Mouse (Mus musculus) cerebellum, adult 11-12 months (tissue): Measurements from ENCODE around the gene Lrrc8e.
"Not testable (repeated sequence)": the region's sequence is repeated elsewhere in the genome, so short reads cannot be mapped to it uniquely, and the experiment has no call there.

Experiments used
- DNase-seq: peaks from one replicate; pipeline ENCODE4 v3.0.0; 2022

Gene Lrrc8e

DNA sequence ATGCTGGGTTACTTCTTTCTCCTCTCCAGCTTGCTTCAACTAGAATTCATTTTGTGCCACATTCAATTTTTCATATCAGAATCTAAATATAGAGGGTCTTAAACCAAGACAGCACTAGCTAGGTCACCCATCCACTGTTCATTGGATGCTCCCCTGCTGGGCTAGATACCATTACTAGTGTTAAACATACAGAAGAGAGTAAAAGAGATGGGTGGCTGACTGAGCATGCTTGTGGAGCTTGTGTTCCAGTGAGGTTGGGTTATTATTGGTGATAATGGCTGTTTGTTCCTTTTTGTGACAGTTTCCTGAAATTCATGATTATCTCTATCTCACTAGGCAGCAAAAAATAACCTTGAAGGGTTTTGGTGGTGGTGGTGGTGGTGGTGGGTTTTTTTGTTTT lies 4.6 kb upstream of the Lrrc8e start:
- DNase-seq, result no peak

DNA sequence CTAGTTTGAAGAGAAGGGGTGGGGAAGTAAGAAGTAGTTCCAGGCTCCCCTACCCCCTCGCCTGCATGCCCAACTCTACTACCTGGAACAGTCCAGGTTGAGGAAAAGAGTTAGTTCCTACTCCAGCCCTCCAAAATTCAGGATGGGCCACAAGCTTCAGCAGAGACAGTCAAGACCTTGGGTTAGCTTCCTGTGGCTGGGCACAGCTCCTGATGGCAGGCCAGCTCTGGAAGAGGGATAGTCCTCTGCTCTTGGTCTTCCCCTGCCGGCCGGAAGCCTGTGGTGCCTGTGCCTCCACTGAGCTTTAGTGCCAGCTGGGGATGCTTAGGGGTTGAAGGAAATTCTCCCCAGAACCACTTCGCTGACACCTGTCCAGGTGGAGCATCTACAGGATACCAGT lies 304 bp upstream of the Lrrc8e start:
- no peak for DNase-seq

DNA sequence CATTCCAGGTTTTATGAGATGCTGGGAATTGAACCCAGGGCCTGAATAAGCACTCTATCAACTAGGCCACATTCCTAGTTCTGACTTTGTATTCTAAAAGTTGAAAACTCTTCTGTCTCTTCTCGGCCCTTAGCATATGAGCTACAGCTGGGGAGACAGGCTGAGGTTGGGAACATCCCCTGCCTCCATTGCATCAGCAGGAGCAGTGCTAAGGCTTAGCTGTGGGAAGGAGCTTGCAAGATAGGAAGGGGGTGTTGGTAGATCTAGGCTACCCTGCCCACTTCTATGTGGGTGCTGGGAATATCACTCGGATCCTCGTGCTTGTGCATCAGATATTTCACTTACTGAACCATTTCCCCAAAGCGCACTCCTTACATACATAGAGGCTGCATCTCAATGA lies 1.3 kb downstream of the Lrrc8e start:
- no peak for DNase-seq

DNA sequence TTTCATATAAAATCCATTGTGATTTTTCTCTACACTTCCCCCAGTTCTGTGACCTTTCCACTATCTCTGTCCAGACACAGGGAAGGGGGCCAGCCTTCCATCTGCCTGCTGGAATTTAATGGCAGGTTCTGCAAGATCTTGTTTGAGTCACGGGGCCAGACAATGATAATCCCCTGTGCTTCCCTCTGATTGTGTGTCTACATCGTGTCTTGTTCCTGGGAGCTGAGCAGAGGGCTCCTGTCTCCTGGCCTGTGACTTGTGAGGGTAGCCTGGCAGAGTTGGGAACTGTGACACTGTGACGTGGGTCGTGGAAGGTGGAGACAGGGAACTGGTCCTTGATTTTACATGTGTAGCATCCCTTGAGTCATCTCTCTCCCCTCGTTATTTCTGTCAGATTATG lies 3.2 kb downstream of the Lrrc8e start:
- no peak for DNase-seq

DNA sequence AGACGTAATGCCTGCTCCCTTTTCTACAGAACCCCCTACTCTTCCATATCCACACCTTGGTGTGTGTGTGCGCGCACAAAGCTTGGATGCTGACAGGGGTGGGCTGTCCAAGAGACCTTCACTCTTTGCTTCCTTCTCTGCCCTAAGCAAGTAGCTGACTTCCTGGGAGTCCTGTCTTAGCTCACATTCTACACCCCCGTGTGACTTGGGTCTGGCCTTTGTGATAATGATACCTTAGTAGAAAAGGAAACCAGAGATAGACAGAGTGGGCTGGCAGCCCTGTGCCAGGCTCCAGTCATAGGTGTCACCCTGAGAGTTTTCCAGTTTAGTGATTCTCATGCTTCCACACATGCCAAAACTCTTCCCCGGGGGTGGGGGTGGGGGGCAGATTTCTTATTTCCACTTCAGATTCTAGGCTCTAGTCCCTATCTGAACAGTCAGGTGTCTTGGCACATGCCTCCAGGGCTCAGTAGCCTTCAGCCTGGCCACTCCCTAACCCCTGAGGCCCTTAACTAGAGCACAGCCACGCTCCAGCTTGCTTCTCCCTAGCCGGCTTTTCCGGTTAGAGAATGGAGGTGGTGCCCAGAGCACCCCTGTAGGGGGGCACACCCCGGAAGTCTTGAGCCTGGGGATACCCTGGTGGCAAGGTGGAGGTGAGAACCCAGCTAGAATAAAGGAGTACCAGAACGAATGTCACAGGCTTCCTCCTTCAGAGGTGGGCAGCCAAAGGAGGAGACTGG lies 4.2 kb downstream of the Lrrc8e start:
- DNase-seq, result no peak

DNA sequence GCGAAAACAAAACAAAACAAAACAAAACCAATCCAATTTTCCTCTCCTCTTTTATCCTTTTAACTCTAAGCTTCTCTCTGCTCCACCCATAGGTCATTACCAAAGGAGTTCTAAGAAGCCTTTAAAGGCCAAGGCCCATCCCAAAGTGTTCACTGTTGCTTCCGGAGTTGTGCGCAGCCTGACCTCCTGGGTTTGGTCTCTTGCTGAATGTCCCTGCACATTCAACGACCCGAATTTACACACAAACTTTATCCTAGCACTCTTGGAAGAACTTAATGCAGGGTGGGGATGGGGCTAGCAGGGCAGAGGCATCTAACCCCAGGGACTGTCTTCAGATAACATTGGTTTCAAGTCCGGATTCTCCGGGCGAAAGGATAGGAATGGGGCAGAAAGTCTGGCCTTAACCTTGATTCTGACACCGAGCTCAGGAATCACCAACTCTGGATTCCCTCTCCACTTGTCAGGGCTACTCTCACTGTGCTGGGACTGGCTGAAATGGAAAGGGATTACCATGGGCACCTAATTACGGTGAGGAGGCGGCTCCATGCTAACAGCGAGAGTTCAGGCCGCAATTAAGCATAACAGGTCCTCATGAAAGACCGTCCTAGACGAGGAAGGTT lies 11.3 kb downstream of the Lrrc8e start:
- DNase-seq, result no peak

DNA sequence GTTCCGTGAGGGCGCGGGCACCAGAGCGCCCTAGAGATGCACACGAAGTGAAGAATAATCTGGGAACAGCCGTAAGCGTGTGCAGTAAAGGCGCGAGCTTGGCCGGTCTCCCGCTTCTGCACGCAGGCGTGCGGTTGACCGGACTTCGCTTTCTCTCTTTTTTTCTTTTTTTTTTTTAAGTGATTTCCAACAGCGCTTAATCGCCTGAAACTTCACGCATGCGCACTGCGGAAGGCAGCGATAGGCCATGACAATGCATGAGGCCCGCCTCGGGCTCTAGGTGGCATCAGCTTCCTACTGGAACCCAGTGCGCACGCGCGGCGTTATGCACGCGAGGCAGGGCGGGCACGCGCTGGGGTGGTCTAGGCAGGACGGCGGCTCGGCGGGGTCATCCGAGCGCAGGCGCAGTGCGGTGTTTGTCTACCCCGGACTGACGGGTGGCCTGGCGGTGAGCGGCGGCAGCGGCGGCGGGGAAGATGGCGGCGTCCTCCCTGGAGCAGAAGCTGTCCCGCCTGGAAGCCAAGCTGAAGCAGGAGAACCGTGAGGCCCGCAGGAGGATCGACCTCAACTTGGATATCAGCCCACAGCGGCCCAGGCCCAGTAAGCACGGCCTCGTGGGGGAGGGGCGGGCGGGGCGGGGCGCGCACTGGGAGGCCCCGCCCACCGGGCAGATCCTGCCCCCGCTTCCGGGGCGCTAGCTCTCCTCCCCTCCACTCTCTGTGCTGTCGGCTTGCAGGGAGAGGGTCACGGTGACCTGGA lies 12.0 kb downstream of the Lrrc8e start, which contains the start of the genes Map2k7 and Gm49320:
Gene Map2k7, plus strand, starts transcription at position 307 of the 759 bp plus-strand sequence.
Gene Gm49320, plus strand, starts transcription at position 432 of the 759 bp plus-strand sequence.
- DNase-seq, result peak; percentile 100

DNA sequence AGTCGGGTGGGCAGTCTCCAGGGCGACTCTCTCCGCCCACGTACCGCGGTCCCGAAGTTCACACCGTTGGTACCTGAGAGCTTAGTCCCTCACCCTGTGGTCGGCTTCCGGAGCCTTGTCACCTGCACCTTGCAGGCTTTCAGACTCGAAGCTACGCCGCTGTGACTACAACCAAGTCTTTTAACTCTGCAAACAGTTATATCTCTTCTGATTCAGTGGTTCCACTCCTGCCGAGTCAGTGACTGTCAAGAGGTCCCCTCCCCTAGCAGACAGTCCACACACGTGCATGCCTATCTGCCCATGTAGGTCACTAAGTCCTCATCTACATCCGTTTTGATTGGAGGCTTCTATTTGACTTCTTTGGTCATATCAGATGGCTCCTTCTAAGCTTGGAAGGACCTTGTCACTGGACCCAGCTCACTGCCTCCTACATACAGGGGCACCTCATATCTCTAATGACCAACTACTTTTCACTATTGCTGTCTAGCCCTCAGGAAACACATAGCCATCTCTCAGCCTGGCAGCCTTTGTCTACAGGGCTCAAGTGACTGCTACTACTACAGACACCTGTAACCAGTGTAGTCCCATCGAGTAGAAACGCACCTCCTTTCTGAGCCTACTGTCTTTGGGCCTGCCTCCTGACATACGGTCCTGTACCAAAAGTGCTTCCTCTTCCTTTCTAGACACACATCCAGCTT lies 12.7 kb downstream of the Lrrc8e start:
- no peak for DNase-seq

DNA sequence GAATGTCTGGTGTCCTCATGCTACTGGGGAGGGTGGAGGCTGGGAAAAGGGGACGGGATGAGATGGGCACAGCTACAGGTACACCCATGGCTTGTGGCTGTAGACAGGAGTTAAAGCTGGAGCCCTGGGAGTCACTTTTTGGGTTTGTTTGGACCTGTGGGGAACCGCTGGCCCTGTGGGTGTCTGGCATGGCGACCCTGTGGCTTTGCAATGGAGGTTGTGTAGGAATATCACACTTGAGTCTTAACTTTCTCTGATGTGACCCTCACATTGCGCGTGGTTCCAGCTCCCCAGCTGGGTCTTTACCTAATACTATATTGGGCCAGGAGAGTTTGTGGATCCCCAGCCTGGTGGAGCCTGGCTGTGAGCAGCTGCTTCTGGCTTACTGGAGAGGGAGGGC lies 18.4 kb downstream of the Lrrc8e start:
- DNase-seq, result no peak

DNA sequence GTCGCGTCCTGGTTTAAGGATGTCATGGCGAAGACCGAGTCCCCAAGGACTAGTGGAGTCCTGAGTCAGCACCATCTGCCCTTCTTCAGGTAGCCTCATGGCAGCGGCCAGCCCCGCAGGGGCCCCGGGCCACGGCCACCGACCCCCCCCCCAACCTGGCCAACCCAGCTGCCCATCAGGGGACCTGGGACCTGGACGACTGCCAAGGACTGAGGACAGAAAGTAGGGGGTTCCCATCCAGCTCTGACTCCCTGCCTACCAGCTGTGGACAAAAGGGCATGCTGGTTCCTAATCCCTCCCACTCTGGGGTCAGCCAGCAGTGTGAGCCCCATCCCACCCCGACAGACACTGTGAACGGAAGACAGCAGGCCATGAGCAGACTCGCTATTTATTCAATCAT lies 19.1 kb downstream of the Lrrc8e start:
- peak; percentile 26 for DNase-seq

DNA sequence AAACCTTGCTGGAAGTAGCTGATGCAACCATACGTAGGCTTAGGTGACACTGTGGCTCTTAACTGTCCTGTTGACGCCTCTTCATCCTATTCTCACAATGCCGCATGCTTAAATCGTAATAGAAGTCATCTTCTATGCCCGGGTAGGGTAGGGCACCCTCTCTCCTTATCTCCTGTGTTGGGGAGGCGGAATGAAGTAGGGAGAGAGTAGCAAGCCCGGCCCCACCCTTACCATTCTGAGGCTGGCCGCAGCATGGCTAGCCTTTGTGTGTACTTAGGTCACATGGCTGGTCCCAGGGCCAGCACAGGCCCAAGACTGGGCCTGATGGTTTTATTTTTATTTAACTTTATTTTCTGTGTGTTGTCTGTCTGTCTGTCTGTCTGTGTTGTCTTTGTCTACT lies 20.6 kb downstream of the Lrrc8e start:
- no peak for DNase-seq

DNA sequence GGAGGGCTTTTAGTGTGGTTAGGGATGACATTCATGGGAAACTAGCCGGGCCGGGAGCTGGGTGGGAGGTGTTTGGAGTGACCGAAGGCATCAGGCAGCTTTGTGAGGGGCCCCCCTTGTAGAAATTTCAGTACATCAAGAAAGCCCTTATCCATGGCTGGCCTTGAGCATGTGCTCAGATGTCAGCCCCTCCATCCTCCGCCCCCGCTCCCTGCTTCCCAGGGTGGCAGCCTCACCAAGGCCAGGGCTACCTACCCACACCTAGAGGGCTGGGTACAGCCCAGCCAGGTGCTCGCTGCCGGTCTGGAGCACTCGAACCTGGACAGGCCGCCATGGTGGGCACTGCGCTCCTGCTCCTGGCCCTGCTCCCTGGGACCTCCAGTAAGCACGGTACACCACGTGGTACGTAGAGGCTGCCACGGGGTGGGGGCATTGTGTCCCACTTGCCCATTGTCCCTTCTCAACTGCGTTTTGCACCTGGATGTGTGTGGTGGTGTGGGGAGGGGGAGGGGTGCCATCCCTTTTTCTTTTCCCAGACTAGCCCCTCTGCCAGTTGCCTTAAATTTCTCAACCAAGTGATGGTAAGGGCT lies 21.4 kb downstream of the Lrrc8e start, which contains the start of gene Tgfbr3l:
Gene Tgfbr3l, plus strand, starts transcription at position 264 of the 590 bp plus-strand sequence.
- peak; percentile 27 for DNase-seq

DNA sequence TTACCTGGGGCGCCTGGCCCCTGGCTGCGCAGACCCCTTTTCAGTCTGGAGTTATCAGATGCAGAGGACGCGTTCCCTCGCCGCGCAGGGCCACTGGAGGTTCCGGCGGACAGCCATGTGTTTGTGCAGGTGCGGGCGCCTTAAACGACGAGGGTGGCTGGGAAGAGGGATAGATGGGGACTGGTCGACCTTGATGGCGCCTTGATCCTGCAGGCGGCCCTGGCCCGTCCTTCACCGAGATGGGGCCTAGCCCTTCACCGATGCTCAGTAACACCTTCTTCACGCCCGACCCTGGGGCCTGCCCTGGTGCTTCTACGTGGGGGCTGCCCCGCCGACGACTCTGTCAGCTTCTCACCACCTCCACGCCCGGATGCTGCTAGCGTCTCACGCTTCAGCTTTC lies 22.6 kb downstream of the Lrrc8e start:
- no peak for DNase-seq

DNA sequence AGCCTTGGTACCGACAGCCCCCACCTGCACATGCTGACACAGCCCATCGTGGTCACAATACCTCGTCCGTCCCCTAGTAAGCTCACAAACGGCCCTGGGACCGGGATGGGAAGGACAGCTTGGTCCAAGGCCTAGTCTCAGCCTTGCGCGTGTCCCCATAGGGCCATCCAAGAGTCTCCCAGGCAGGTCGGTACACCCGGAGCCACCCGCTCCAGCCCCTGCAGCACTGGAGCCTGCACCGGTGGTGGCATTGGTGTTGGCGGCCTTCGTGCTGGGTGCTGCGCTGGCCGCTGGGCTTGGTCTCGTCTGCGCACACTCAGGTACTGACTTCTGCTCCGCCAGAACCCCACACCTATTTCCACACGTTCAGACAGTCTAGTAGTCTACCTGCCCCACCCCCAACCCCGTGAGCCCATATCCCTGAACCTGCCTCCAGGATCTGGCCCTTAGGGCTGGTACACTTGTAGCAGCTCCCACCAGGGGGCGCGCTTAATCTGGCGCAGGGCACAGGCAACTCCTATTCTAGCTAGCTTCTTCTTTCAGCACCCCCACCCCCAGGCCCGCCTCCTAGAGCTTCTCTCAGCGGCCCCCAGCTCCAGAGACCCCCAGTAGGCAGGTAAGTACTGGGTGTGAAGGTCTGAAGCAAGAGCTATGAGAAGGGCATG lies 23.8 kb downstream of the Lrrc8e start:
- peak; percentile 81 for DNase-seq

DNA sequence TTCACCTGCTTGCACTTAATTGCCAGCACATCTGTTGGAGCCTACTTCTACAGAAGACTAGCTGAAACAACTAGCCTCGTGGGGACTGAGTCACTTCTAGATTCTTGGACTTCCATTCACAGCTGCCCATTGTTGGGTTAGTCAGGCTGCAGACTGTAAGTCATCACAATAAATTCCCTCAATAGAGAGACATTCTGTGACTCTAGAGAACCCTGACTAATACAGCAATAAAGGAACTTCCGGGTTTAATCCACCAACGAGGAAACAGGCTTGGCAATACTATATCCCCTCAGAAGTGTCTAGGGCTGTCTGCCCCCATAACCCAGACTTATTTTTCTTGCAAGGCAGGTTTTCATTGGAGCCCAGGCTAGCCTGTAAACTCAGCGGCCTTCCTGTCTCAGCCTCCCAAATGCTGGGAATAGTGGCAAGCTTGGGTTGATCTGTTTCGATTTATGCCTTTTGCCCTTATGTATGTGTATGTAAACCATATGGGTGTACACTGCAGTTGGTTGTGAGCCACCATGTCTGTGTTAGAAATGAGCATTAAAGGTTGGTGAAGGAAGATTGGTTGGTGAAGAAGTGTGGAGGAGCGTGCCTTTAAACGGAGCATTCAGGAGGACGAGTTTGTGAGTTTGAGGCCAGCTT lies 25.6 kb downstream of the Lrrc8e start:
- no peak for DNase-seq

DNA sequence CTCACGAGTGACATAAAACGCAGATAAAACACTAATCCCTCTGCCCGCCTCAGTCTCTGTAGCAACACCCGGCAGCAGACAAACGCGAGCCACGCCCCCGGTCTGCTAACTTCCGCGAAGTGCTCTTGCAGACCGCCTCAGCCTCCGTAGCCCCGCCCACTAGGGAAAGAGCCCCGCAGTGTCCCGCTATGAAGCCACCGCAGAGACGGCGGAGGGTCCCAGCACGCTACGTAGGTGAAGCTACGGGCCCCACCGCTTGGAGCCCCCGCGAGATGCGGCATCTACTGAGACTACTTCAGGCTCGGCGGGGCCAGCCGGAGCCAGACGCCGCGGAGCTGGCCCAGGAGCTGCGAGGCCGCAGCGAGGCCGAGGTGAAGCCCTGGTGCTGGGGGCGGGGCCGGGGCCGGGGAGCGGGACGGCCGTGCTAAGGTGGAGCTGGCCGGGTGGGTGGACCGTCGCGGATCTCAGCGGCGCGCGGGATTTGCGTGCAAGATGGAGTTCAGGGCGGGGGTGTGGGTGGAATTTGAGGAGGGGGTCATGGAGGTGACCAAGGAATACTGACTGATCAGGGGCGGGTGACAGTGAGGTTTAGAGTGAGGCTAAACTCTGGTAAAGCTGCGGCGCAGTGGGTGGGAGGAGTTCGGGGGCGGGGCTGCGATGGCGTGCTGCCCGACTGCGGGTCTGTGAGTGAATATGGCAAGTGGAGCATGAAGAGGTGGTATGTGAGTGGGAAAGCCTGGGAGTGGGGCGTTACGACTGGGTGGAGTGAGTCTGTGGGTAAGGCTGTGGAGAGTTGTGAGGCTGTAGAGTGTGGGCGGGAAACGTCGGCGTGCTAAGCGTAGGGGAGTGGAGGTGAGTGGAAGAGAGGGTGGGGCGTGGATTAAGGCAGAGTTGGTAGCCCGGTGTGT lies 26.6 kb downstream of the Lrrc8e start, which contains the start of gene Snapc2:
Gene Snapc2, plus strand, starts transcription at position 147 of the 908 bp plus-strand sequence.
- peak; percentile 92 for DNase-seq

DNA sequence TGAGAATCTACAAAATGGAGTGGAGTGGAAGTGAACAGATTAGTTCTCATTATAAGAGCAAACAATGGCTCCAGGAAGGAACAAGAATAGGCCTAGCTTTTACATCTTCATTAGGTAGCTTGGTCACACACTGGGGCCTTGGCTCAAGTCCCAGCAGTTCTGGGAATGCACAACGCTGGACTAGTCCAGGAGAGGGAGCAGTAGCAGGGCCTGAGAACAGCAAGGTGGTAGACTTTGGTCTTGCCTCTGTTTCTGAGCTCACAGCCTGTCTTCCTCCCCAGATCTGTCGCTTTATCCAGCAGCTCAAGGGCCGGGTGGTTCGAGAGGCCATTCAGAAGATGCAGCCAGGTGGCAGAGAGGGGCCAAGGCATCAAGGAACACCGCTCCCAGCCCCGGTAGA lies 27.4 kb downstream of the Lrrc8e start:
- peak; percentile 78 for DNase-seq

DNA sequence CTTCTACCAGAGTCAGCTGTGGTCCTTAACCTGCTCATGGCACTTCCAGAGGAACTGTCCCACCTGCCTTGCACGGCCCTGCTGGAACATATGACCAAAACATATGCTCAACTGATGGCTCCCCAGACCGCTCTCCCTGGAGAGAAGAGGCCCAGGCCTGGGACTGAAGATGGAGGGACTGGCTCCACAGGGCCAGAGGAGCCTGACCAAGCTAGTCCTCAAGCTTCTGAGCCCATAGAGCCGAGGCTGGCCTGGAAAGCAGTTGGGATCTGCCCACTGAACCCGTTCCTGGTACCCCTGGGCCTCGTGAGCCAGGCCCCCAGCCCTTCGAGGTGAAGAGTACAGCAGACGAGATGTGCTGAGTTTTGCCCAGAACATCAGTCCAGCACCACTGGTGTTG lies 28.8 kb downstream of the Lrrc8e start:
- DNase-seq, result not testable (repeated sequence)

DNA sequence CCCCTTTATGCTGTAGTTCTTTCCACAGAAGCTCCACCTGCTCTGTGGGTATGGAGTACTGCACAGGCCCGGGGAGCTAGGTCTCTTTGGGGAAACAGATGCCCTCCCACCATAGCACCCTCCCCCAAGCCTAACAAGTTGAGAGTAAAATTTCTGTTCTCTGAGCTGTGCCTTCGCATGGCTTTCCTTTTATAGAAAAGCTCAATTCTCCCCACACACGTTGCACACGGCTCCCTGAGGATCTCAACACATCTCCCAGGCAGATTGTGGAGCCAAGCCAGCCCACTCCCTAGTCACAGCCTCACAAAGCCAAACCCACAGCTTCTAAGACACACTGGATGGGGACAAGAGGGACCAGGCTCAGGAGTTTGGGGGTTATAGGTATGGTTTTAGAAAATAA lies 30.3 kb downstream of the Lrrc8e start:
- no peak for DNase-seq

DNA sequence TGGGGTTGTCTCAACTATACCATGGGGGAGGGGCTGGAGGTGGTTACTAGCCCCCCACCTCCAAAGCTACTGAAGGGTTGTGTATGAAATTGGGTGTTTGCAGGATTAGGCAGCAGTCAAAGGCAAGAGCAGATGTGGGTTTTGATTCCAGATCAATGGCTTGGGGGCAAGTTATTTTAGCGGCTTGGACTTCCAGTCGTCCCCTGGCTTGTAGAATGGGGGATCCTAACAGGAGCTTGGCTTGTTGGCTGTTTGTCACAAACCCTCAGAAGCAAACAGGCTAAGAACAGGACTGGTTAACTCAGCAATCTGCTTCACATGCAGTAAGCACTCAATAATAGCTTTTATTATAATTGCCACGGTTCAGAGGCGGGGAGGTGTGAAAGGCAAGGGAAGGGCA lies 30.7 kb downstream of the Lrrc8e start:
- DNase-seq, result no peak
